Mouse (Mus musculus): ENCODE data around the gene Csrp1.

Csrp1 gene

DNA sequence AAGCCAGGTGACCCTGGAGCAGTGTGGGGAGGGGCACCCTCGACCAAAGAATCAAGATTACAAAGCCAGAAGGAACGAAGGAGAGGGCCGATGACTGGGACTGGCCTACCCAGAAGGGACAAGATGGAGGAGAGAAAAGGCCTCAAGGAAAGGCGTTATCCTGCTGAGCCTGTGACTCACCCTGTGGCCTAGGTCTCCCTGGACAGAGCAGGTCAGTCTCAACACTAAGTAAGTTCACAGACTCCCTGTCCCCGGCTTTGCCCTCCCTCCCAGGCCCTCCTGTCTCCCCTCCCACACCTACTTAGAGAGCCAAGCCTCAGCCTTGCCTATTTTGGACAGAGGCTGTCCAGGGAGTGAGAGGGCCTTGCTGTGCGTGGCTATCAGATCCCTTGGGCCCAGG is at the start of gene Csrp1:
Gene Csrp1 (plus strand): TSS at position 79 of the 400 bp plus-strand sequence.
- no peak for DNase-seq (ENCODE audit: low spot score)

DNA sequence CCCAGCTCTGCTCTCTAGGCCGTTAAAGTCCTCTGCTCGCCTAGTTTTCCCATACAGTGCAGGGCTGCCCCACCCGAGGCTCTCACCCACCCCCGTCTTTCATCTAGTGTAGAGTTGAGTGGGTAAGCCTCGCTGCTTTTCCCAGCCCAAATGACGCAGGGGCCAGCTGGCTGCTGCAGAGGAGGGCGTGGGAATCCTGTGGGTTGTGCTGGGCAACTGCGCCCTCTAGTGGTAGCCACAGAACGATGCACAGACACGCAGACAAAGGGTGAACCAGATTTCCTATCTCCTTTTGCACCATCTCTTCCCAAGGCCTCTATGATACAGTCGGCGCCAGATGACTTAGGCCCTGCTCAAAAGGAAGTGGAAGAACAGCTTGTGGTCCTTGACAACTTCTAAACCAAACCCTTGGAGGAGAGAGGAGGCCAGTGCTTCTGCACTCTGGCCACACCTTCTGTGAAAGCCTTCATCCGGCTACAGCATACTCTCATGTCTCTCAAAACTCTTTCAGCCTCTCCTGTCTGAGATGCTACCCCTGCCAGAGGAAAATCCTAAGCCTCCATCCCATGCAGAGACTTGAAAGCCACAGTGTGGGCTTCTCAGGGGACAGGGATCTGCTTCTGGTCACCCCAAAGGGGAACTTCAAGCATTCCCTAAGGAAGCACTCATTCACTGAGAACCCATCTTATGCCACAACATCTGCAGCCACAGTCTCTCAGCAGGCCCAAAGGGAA is 49.3 kb upstream of the Csrp1 start:
- peak; percentile 78 for DNase-seq (ENCODE audit: low spot score)

DNA sequence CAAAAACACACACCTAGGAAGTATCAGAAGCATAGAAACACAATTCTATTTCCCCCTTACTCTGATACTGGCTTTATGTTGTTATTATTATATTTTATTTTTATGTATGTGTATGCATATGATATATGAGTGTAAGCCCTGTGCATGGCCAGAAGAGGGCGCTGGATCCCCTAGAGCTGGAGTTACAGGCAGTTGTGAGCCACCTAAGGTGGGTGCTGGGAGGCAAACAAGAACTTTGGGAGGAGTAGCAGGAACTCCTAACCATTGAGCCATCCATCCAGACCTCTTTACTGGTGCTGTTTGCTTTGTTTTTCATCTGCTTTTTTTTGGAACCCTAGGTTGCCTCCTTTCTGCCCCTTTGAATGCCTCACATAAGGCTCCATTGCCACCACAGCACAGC is 48.5 kb upstream of the Csrp1 start:
- no peak for DNase-seq (ENCODE audit: low spot score)

DNA sequence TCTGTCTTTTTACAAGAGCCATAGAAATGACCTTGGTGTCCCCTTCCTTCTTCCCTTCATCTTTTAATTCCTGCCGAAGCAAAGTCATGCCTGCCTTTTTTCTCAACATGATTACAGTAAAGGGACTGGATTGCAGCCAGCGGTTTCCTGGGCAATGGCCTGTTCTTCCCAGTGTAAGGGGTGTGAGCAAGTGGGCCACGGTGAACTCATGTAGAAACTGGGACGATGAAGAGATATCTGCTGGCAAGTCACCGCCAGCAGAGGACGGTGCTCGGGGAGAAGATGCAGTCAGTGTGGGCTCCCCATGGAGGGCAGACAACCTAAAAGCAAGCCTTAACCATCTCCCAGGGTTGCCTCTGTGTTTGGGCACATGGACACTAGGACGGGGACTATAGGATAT is 47.9 kb upstream of the Csrp1 start:
- DNase-seq (ENCODE audit: low spot score): no peak

DNA sequence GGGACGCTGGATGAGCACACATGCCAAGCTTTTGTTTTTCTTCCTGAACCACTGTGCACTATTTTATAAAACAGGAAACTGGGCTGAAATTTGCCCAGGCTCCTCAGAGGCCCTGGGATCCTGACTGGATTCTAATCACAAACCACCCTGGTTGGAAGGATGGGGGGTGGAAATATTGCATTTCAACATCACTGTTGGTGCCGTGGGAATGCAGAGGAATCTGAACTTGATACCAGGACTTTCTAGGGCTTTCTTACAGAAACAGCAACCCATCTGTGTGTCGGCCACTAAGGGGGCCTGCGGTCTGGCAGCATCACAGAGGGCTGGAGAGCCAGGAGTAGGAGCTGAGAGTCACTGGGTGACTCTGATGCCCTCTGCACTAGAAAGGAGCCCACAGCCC is 47.5 kb upstream of the Csrp1 start:
- no peak for DNase-seq (ENCODE audit: low spot score)

DNA sequence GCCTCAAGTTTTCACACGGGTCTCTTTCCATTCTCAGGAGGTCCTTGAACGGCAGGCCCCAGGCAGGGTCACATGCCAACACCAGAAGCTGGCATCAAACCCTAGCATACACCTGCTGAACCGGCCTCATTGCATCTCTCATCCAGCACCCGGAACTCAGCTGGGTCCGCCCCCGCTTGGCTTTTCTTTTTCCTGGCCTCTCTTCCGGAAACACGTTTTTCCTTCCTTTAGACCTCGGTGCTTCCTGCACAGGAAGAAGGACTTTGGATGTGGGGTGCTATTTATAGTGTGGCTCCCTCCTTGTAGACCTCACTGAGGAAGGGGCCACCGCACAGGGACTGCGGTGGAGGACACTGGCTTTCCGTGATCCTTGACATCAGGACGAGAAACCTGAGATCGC is 46.4 kb upstream of the Csrp1 start:
- no peak for DNase-seq (ENCODE audit: low spot score)

DNA sequence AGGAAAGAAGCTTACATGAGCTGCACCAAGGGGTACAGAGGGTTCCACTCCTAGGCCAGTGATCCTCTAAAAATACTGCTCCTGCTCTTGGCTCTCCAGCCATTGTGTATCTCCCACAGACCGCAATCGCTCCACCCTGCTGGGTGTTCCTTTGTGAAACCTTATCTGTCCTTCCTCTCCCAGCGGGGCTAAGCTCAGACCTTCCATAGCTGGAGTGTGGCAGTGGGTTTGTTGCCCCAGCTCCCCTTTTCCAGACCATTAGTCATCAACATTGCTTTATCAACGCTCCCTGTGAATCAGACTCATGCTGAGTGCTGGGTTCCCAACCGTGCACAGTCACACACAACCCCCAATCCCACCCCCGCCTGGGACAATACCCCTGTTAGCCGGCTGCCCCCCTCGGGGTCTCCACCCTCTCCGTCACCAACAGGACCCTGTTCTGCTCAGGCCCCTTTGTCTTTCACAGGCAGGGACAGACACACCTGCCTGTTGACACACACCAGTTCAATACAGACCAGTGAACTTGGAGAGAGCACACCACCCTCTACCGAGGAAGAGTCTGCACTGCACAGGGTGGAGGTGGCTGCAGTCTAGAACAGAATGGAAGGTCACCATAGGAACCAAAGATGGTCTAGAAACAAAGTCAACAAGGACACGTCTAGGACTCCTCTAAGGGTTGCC is 44.3 kb upstream of the Csrp1 start:
- DNase-seq (ENCODE audit: low spot score): no peak

DNA sequence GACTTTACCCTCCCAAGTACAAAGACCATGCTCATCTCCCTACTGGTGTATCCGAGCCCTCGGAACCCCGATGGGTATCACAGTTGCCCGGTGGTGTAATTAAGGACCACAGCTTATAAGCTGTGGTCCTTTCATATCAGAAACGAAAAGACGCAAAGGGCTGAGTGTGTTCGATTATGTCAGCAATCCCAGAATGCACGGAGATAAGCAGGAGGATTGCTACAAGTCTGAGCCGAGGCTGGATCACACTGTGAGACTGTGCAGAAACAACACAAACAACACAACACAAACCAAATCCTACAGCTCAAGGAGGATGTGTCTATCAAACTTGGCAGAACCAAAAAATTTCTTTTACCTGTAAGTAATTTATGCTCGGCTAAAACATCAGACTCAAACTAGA is 43.6 kb upstream of the Csrp1 start:
- no peak for DNase-seq (ENCODE audit: low spot score)

DNA sequence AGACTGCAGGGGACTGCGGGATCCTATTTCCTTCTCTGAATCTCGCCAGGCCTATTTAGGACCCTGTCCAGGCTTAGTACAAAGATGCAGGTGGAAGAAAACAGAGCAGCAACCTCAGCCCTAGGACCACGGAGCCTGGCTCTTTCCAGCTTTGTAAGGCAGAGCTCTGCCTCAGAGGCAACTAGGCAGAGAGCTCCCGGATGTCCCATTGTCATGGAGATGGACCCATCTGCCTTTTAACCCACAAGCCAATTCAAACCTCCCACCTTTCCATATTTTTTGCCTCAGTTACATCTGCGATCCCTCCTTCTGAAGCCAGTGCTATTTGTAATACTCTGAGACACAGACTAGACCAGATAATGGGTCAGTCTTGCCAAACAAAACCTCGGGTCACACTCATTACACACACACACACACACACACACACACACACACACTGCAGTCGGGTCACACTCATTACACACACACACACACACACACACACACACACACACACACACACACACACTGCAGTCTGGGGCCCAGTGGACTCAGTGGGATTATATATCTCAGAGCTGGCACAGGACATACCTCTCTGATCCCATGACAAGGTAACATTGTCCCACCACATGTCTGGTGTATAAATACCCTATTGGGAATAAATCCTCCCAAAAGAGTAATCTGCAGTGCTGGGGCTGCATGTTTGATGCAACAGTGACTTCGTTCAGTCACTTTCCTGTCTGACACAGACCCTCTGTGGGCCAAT is 42.8 kb upstream of the Csrp1 start:
- DNase-seq (ENCODE audit: low spot score): no peak

DNA sequence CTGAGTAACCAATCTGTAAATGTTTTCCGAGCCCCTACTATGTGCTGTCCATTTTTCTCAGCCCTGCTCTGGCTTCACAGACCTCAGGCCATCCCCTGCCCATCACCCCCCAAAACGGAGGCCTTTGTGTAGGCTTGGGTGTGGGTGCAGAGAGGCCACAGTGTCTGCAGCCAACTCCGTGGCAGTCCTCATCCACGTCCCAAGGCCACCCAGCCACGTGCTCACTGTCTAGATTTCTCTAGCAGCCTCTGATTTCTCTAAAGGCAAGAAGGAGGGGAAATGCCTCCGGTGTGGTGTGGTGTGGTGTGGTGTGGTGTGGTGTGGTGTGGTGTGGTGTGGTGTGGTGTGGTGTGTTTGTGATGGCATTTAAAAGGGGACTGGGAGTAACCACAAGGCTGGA is 41.7 kb upstream of the Csrp1 start:
- DNase-seq (ENCODE audit: low spot score): no peak

DNA sequence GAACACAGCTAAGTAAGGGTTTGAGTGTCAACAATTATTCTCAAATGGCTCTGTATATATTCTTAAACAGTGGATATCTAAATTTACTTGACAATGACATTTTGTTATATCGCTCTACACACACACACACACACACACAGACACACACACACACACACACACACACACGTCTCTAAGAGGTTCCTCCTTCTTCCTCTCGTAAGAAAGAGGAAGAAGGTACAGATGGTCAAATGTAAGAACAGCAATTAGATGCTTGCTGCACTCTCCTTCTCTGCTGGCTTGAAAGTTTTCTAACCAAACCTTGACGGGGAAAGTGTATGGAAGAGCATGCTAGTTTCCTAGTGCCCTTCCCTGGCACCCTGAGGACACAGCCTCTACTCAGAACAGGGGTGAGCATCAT is 39.1 kb upstream of the Csrp1 start:
- DNase-seq (ENCODE audit: low spot score): no peak

DNA sequence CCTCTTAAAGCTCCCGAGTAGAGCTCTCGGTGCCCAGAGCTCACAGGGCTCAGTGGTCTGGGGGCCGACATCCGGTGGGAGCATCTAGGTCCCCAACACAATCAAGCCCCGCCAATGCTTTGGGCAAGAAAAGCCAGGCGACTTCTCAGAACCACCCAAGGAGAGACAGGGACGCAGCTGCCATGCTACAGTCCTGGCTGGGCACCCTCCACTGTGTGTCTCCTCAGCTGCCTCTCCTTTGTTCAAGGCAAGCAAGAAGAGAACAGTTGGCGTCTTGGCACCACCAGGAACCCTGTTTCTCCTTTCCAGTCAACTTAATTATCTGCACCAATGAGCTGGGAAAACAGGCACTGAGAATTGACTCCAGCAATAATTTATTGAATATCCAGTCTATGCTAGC is 38.7 kb upstream of the Csrp1 start:
- no peak for DNase-seq (ENCODE audit: low spot score)

DNA sequence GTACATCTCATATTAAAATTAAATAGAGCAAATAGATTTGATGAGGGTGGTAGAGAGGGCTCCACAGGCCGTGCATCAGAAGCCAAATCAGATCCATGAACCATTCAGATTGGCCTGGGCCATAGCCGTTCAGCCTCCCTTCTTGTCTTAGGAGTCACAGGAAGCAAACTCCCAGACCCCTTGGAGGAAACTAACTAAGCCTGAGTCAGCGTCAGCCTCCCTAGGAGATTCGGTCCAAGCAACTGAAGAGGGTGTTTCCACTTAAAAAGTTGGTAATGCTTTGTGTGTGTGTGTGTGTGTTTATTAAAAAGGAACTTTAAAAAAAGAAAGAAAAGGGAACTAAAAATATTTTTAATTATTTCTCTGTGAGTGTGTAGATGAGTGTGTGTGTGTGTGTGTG is 35.0 kb upstream of the Csrp1 start:
- no peak for DNase-seq (ENCODE audit: low spot score)

DNA sequence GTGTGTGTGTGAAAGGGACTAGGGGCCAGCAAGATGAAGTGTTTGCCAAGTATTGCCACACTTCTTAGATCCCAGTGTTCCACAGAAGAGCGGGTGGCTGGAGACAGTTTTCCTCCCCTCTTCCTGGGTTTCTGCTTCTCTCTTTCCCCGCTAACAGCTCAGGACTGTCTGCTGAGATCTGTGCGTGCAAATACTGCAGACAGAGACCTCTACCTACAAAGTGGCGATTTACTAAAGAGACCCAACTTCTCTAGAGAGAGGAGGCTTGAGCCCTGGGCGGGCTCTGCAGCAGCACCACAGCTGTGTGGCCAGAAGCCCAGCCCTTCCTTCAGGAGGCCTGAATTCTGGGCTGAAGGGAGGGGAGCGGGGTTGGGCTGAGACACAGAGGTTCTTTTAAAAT is 34.5 kb upstream of the Csrp1 start:
- no peak for DNase-seq (ENCODE audit: low spot score)

DNA sequence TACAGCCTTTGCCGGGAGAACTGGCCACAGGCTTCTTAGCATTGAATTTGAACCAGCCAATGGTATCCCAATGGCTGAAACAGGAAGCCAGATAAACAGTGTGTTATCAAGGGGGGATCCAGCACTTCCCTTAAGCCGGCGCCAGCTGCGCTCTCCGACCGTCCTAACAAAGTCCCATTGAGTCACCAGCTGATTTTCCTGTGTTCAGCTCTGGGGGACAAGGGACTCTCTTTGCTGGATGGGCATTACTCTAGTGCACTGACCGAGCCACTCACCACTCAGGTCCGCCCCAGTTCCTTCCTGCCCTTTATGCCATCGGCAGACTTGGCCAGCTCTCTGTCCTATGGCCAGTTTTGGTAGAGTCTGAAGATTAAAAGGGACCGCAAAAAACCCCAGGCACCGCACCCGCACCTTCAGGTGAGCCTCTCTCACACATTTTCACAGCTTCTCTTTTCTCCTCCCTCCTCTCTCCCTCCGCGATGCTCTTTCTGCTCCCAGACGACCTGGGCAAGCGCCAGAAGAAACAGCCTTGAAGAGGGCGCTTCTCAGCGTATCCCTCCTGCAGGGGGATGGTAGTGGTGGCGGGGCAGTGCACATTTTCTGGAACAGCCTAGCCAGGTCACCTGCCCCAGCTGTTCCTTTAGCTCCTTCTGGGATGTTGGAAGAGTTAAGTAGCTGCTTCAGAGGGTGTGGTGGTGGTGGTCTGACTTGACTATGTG is 32.9 kb upstream of the Csrp1 start:
- DNase-seq (ENCODE audit: low spot score): no peak

DNA sequence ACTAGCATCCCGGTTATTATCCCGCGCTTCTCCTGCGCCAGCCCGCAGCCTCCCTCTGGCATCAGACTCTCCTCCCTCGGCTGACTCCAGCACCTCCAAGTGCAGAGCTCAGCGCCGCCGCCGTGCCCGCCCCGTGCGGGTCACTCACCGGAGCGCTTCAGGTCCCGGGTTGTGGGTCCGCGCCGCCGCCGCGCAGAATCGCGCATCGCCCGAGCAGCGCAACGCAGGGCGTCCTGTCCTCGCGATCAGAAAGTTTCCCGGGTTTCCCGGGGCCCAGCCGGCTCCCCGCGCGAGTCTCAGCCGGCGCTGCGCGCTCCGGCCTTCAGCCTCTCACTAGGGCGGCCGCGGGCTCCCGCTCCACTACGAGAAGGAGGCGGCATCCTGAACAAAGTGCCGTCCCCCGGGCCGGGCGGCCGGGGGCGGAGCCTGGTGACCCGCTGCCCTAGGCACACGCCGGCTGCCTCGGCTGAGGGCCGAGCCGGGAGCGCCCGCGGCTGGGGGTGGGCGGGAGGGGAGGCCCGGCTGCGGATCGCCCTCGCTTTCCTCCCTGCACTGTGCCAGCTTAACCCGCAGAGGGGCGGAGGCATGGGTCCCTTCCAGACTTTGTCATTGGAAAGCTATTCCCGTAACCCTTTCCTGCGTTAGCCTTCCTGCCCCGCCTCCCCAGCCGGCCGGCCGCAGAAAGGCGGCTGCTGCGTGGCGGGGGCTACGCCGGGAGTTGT is 31.9 kb upstream of the Csrp1 start:
- DNase-seq (ENCODE audit: low spot score): peak; percentile 69

DNA sequence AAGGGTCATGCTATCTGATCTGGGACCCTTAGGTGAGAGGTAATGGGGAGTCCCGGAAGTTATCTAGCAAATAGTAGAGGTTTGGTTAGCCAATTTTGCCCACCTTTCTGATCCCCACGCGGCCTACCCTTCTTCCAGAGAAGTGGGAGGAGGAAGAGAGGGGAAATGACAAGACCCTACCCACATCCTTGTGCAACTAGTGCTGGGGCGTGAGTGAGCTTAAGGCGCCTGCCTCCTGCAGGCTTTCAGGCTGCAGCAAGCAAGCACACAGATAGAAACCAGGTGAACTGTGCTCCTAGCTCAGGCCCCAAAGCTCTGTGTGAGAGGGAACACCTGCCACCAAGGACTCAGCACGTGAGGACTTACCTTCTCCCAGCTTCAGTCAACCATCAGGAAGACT is 31.2 kb upstream of the Csrp1 start:
- DNase-seq (ENCODE audit: low spot score): no peak

DNA sequence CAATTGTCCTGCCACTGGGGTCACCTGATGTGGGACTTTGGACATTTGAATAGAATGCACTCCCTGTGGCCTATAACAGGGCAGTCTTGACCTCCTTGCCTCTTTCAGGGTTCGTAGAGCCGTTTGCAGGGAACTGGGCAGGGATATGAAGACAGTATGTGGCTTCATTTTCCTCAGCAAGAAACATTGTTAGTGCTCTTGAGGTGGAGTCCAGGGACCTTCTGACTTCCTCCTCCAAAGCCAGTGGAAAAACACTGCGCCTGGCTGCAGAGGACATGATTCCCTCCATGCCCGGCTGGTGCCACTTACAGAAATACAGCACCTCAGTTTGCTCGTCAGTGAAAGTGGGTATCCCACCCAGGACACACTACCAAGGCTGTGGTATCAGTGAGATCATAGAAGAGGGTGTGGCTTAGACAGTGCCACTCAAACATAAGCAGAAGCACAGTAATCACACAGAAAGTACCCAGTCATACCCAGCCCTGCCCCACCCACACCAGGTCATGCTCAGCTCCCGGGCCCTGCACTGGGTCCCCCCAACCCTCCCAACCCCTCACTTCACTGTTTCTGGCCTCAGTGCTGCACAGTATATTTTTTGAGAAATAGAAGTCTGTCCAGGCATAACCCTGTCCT is 29.0 kb upstream of the Csrp1 start:
- no peak for DNase-seq (ENCODE audit: low spot score)

DNA sequence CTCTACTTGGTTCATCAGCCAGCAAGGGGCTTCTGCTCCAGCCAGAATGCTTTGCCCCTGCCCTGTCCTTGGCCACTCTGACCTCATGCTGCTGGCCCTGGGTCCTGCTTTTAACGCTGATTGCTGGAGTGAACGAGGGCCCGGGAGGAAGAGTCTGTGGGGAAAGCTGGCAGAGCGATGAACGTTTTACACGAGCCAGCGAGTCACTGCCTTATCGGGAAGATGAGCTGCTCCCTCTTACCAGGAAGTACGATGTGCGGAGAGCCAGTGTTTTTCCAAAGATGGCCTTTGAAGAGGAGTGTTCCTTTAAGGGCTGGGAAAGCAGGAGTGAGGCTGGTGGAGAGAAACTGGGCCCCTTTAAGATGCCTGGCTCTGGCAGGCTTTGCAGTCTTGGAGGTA is 28.4 kb upstream of the Csrp1 start:
- no peak for DNase-seq (ENCODE audit: low spot score)

DNA sequence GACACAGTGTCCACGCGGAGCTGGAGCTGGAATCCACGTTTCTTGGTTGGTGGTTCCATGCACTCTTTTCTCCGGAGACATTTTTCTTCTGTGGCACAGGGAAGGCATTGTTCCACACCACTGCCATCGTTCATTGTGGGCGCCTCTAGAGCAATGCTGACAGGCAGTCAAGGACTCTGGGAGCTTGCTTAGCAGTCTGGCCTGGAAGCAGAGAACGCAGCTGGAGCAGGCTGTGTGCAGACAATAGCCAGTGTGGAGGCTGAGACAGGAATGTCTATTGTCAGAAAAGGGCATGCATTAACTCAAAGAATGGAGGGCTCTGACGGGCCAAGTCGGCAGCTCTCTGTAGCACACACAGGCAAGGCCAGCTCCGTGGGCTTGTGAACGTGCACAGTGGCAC is 25.7 kb upstream of the Csrp1 start:
- DNase-seq (ENCODE audit: low spot score): no peak

DNA sequence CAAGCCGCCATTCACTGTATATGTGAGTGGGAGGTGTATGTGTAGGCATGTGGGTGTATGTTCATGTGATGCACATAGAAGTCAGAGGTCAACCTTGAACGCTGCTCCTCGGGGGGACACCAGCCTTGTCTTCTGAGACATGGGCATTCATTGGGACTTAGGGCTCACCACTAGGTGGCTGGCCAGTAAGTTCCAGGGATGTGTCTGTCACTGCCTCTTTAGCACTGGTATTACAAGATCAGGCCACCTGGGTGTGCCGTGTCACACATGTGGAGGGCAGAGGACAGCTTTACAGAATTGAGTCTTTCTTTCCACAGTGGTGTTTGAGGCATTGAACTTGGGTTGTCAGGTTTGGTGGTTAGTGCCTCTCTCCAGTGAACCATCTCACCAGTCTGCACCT is 22.4 kb upstream of the Csrp1 start:
- no peak for DNase-seq (ENCODE audit: low spot score)

DNA sequence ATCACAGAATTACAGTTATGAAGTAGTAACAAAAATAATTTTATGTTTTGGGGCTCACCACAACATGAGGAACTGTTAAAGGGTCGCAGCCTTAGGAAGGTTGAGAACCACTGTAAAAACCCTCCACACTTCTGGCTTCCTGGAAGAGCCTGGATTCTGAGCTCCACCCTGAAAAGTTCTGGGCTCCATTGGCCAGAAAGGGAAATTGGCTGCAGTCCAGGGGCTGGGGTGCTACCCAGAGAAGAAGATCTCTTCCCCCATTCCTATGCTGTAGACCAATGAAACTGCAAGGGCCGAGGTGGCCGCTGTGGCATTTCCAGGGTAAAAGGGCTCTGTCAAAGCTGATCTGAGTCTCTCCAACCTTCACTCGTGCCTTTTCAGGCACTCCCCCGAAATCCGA is 21.8 kb upstream of the Csrp1 start:
- DNase-seq (ENCODE audit: low spot score): no peak

Data from ovary, postnatal 14 days (tissue).